Mouse (Mus musculus) embryonic facial prominence, embryonic 14.5 days (tissue): ENCODE results near the gene Gnaq. TPM values are rescaled to one million over a fixed set of nuclear protein-coding genes. Genes with fewer than 3 reads are reported as not detected.

ENCODE experiments used
- ATAC-seq: fragments of 200-750 bp; cut with Nextera tagmentation; 2 replicates; pipeline ENCODE4 v1.8.0; 2017; ENCODE audit warnings: low read depth, moderate number of reproducible peaks, moderate TSS enrichment
- DNase-seq: peaks from one replicate; pipeline ENCODE4 v3.0.0-alpha.2; 2015; ENCODE audit warnings: low spot score
- H3K27ac ChIP-seq: fragments of 300-500 bp; sonication (generic); replicated peaks from 2 replicates; pipeline ENCODE4 v1.5.1; 2014; ENCODE audit warnings: low read depth, mild to moderate bottlenecking, low read length, moderate library complexity
- H3K27me3 ChIP-seq: fragments of 300-500 bp; sonication (generic); replicated peaks from 2 replicates; pipeline ENCODE4 v1.6.1; 2014; ENCODE audit warnings: low read length; ENCODE audit not compliant: control insufficient read depth, insufficient read depth
- H3K36me3 ChIP-seq: fragments of 300-500 bp; sonication (generic); 2 replicates; pipeline ENCODE4 v1.6.1; 2014; ENCODE audit warnings: low read length, mixed read lengths; ENCODE audit not compliant: control insufficient read depth, insufficient read depth
- H3K4me1 ChIP-seq: fragments of 300-500 bp; sonication (generic); 2 replicates; pipeline ENCODE4 v1.6.1; 2014; ENCODE audit warnings: antibody characterized with exemption, low read length; ENCODE audit not compliant: control insufficient read depth, insufficient read depth
- H3K4me2 ChIP-seq: fragments of 300-500 bp; sonication (generic); 2 replicates; pipeline ENCODE4 v1.6.1; 2014; ENCODE audit warnings: low read depth, mild to moderate bottlenecking, low read length, moderate library complexity, mixed read lengths
- H3K4me3 ChIP-seq: fragments of 300-500 bp; sonication (generic); 2 replicates; pipeline ENCODE4 v1.5.1; 2014; ENCODE audit warnings: low read depth, mild to moderate bottlenecking, low read length
- H3K9ac ChIP-seq: fragments of 300-500 bp; sonication (generic); 2 replicates; pipeline ENCODE4 v1.6.1; 2014; ENCODE audit warnings: low read depth, mild to moderate bottlenecking, low read length, moderate library complexity, mixed read lengths
- H3K9me3 ChIP-seq: fragments of 300-500 bp; sonication (generic); 2 replicates; pipeline ENCODE4 v1.6.1; 2016; ENCODE audit warnings: low read length; ENCODE audit not compliant: control insufficient read depth
- WGBS: fragments of 180-500 bp; shearing (Covaris S2); extraction: QIAGEN DNeasy Blood & Tissue Kit; methylation state at CpG from one replicate; pipeline ENCODE4 v1.1.7; 2014; 5-methylcytosine and 5-hydroxymethylcytosine counted together
- polyA plus RNA-seq: library from polyadenylated mRNA; unstranded; fragments of >200 nt; fragmentation: Nextera tagmentation; extraction: Ambion mirVana; gene quantifications from 2 replicates; pipeline ENCODE4 v1.2.1, GENCODE M21; 2014

Gnaq gene
- polyA plus RNA-seq, 1 experiment from 2014 or later: 18.3 TPM

DNA sequence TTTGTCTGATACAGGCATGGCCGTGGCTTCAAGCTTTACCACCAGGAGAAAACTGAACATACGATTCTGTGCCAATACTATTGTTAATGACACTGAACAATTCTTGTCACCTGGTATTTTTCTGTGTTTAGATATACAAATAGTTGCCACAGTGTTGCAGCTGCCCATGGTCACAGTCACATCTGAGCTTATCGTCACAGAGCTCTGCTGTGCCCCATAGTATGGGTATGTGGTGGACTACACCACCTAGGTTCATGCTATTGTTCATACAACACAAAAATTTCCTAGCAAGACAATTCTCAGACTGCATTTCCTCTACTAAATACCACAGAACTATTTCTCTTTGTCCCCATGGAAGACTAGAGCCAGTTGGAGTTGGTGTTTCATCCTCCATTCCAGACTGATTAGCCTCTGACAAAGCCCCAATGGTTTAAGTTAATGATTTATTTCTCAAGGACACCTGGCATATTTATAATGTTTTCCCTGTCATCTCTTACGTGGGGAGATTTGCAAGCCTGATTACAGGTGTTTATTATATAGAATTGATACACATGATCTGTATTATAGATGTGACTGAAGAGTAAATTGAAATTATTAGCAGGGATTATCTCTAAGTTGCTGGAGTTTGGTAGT is 207.4 kb downstream of the Gnaq start:
- Histone ChIP-seq H3K27ac (no peak overlapping the region), H3K9ac (no peak overlapping the region), H3K4me2 (no peak overlapping the region), H3K36me3 (peaks cover 16% of the 10 kb centered on the region; the same call in 1 of the 2 replicates), H3K27me3 (no peaks in the 10 kb centered on the region), H3K4me1 (no peaks in the 10 kb centered on the region), H3K9me3 (no peaks in the 10 kb centered on the region), H3K4me3 (no peak overlapping the region)
- ATAC-seq (no peak), DNase-seq (no peak)
- WGBS: 87% methylated on average over 4 of the region's 4 CpGs

DNA sequence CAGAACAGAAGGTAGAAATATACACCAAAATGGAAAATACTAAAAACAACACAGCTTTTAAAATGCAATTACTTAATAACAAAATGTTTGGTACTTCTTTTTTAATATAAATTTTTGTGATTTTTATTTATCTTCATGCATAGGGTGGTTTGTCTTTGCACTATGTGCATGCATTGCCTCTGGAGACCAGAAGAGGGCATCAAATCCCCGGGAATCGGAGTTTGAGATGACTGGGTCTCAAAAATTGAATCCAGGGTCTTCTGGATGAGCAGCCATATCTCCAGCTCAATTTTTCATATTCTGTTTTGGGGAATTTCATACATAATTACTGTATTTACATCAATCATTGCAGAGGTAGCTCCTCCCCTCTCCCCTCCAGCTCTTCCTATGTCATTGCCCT is 210.1 kb downstream of the Gnaq start:
- Histone ChIP-seq H3K27ac (no peak overlapping the region), H3K4me2 (no peak overlapping the region), H3K9me3 (no peaks in the 10 kb centered on the region), H3K36me3 (no peaks in the 10 kb centered on the region), H3K4me3 (no peak overlapping the region), H3K27me3 (no peaks in the 10 kb centered on the region), H3K9ac (no peak overlapping the region), H3K4me1 (no peaks in the 10 kb centered on the region)
- ATAC-seq (no peak), DNase-seq (no peak)
- 66% methylated on average over 2 of the region's 2 CpGs for WGBS

DNA sequence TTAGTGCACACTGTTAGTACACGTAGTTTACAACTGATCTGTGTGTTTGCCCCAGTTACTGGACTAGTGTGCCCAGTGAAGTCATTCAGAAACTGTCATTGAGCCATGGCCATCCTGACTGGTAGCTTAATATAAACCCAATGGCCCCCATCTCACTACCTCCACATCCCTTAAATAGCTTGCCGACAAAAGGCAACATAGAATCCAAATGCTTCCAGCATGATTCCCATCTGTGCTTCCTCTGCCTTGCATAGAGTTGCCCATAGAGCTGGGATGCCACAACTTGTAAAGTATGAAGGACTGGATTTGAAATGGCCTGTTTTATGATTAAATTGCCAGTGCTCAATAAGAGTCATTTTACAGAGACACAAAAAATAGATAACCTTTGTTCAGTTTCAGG is 212.9 kb downstream of the Gnaq start:
- no peak for ATAC-seq
- Histone ChIP-seq H3K36me3 (no peaks in the 10 kb centered on the region), H3K4me1 (no peaks in the 10 kb centered on the region), H3K9me3 (no peaks in the 10 kb centered on the region), H3K4me2 (no peak overlapping the region), H3K27ac (no peak overlapping the region), H3K9ac (no peak overlapping the region), H3K27me3 (no peaks in the 10 kb centered on the region), H3K4me3 (no peak overlapping the region)
- 92% methylated on average over 2 of the region's 2 CpGs for WGBS
- DNase-seq: no peak

DNA sequence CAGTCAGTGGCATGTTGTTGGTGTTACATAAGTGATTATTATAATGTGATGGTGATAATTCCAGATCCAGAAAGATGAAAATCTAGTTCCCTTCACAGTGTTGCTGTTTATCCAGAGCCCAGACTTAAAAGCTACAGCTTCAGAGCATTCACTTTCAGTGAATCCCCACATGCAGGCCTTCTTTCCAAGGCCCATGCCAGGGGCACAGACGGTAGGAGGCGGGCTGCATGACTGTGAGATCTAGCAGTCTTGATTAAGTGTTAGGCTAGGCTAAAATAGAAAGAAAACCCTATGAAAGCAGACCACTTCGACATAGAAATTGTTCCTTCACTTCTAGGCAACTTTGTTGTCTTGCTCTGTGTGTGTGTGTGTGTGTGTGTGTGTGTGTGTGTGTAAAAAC is 214.4 kb downstream of the Gnaq start:
- 89% methylated on average over 3 of the region's 3 CpGs for WGBS
- Histone ChIP-seq H3K4me2 (no peak overlapping the region), H3K9me3 (no peaks in the 10 kb centered on the region), H3K27me3 (no peaks in the 10 kb centered on the region), H3K4me3 (no peak overlapping the region), H3K9ac (no peak overlapping the region), H3K36me3 (no peaks in the 10 kb centered on the region), H3K27ac (no peak overlapping the region), H3K4me1 (no peaks in the 10 kb centered on the region)
- DNase-seq (no peak), ATAC-seq (no peak)

DNA sequence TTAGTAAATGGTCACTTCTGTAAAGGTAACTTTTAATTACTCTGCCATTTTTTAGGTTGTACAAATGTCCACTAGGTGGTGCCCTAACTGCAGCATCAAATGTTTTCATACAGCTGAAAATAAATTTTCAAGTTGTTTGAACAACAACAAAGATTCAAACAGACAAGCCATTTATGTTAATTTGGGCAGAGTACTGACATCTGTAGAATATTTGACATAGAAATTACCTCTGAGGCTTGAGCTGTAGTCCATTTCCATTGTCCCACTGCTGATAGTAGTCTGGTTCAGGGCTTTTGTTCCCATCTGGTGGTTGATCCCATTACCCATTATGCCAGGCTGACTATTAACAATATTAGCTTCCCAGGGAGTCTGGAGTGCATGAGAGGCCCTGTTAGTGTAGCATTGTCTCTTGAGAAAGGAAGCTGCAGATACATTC is 221.1 kb downstream of the Gnaq start:
- ATAC-seq (peak; percentile 76; the same call in 1 of the 2 replicates), DNase-seq (peak; percentile 51)
- Histone ChIP-seq H3K4me3 (no peak overlapping the region), H3K9me3 (no peaks in the 10 kb centered on the region), H3K4me2 (no peak overlapping the region), H3K9ac (no peak overlapping the region), H3K4me1 (no peaks in the 10 kb centered on the region), H3K36me3 (no peaks in the 10 kb centered on the region), H3K27me3 (no peaks in the 10 kb centered on the region), H3K27ac (no peak overlapping the region)

DNA sequence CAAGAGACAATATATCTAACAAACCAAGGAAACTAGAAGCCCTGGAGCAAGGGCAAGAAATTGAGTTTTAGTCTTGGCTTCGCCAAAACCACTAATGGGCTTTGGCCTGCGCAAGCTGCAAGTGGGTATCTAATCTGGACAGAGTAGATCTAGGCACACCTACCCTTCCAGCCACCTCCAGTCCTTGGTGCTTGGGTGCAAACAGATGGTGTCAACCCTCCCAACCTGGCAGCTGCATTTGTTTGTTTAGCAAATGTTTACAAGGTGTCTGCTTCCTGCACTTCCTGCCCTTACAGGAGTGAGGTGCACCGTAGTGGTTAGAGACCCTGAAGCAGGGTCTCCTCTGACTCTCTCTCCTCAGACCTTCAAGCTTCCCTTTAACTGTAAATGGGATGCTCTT is 225.5 kb downstream of the Gnaq start:
- Histone ChIP-seq H3K4me1 (no peaks in the 10 kb centered on the region), H3K9me3 (peaks cover 7% of the 10 kb centered on the region; the same call in 1 of the 2 replicates), H3K27me3 (no peaks in the 10 kb centered on the region), H3K9ac (no peak overlapping the region), H3K36me3 (peaks cover 11% of the 10 kb centered on the region; the same call in 1 of the 2 replicates), H3K27ac (no peak overlapping the region), H3K4me3 (no peak overlapping the region), H3K4me2 (no peak overlapping the region)
- 72% methylated on average over 3 of the region's 3 CpGs for WGBS
- DNase-seq (no peak), ATAC-seq (no peak)

DNA sequence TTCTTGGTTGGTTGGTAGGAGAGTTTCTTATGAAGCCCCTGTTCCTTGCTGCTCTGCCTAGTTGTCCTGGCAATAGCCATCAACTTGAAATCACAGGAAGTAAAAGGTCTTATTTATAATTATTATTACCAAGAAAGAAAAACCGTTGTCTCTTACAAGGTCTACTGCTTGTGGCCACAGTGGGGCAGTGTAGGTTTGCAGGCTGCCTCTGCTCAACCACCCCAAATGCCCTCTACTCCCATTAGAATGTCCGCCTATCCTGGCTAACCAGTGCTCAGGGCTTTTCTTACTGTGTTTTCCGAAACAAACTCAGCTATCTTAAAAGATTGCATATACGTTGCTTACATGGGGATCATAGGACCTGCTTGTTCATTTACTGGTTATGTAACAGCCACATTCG is 226.3 kb downstream of the Gnaq start:
- Histone ChIP-seq H3K4me3 (no peak overlapping the region), H3K27ac (no peak overlapping the region), H3K4me2 (no peak overlapping the region), H3K9me3 (peaks cover 7% of the 10 kb centered on the region; the same call in 1 of the 2 replicates), H3K4me1 (no peaks in the 10 kb centered on the region), H3K9ac (no peak overlapping the region), H3K36me3 (peaks cover 11% of the 10 kb centered on the region; the same call in 1 of the 2 replicates), H3K27me3 (no peaks in the 10 kb centered on the region)
- 68% methylated on average over 5 of the region's 5 CpGs for WGBS
- DNase-seq (no peak), ATAC-seq (0 out of 2 replicates have a peak, but pooled peaks have one; percentile 63)

DNA sequence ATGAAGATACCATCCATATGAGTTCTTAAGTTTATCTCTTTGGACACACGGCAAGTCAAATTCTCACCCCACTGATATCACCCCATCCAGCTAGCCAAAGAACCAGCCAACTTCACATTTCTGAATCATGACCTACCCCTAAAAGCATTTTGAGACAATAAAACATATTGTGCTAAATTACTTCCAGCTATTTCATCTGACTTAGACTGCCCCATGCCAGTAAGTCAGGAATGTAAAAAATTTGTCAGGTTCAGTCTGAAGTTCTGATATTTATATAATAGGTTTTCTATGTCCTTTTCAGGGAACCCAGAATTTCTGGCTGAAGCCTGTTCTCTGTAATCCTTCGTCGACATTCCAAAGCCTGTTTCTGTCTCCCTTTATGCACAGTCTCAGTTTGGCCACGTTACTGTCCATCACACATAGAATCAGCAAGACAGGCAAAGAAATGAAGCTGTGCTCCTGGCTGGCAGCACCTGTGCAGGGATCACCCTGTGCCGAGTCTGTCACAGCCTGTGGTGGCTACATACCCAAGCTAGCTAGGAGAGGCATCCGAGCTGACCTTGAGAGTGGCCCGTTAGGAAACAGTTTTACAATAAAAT is 233.9 kb downstream of the Gnaq start:
- ATAC-seq: no peak
- Histone ChIP-seq H3K4me2 (no peak overlapping the region), H3K4me3 (no peak overlapping the region), H3K9me3 (peaks cover 5% of the 10 kb centered on the region; the same call in 1 of the 2 replicates), H3K27ac (no peak overlapping the region; the same call in 1 of the 2 replicates), H3K36me3 (peaks cover 12% of the 10 kb centered on the region; the same call in 1 of the 2 replicates), H3K4me1 (peaks cover 13% of the 10 kb centered on the region; the same call in 1 of the 2 replicates), H3K9ac (no peak overlapping the region), H3K27me3 (no peaks in the 10 kb centered on the region)
- DNase-seq: no peak
- 56% methylated on average over 7 of the region's 7 CpGs for WGBS

DNA sequence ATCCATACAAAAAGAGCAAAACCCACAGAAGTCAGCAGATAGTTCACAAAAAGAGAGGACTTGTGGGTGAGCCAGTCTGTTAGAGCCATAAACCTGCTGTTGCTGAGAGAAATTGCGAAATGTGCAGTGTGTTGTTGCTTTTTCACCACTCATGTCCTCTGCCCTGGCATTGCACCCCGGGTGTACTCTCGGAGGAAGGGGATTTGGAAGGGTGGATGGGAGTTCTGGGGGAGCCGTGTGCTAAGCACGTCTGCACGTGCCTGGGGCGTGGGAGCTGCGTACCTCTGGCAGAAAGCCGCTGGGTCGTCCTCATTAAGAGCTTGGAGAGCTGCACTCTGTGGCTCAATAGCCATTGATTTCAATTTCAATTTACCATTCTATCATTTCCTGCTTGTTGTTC is 234.6 kb downstream of the Gnaq start:
- H3K36me3 ChIP-seq: peaks cover 6% of the 10 kb centered on the region
- no peaks in the 10 kb centered on the region for H3K27me3 ChIP-seq
- peak; percentile 35 for DNase-seq
- no peak overlapping the region for H3K27ac ChIP-seq
- ATAC-seq: no peak
- H3K4me1 ChIP-seq: peaks cover 13% of the 10 kb centered on the region; the same call in 1 of the 2 replicates
- no peak overlapping the region for H3K4me3 ChIP-seq
- no peaks in the 10 kb centered on the region for H3K9me3 ChIP-seq
- 63% methylated on average over 10 of the region's 10 CpGs for WGBS
- H3K4me2 ChIP-seq: no peak overlapping the region
- no peak overlapping the region for H3K9ac ChIP-seq
